Mouse (Mus musculus) thymus, adult 2 months (tissue): ENCODE results near the gene Cdh13. TPM values are rescaled to one million over a fixed set of nuclear protein-coding genes. Genes with fewer than 3 reads are reported as not detected.

Experiments
- DNase-seq: peaks from one replicate; pipeline ENCODE4 v3.0.0; 2021
- H3K27ac ChIP-seq: fragments of 200-500 bp; 2 replicates; pipeline ENCODE4 v1.5.1; 2012; ENCODE audit warnings: low read length, control low read depth; ENCODE audit not compliant: control insufficient read depth, insufficient read depth
- H3K27me3 ChIP-seq: fragments of 200-500 bp; 2 replicates; pipeline ENCODE4 v1.6.1; 2012; ENCODE audit warnings: mild to moderate bottlenecking, low read length, moderate library complexity, mixed read lengths; ENCODE audit not compliant: control insufficient read depth, insufficient read depth
- H3K36me3 ChIP-seq: fragments of 200-500 bp; 2 replicates; pipeline ENCODE4 v1.6.1; 2012; ENCODE audit warnings: mild to moderate bottlenecking, low read length, moderate library complexity; ENCODE audit not compliant: control insufficient read depth, insufficient read depth
- H3K4me1 ChIP-seq: fragments of 200-500 bp; replicated peaks from 2 replicates; pipeline ENCODE4 v1.6.1; 2012; ENCODE audit warnings: low read length; ENCODE audit not compliant: control insufficient read depth, insufficient read depth
- H3K4me3 ChIP-seq: fragments of 200-500 bp; 2 replicates; pipeline ENCODE4 v1.5.1; 2012; ENCODE audit warnings: mild to moderate bottlenecking, low read length, control low read depth, moderate library complexity; ENCODE audit not compliant: control insufficient read depth, insufficient read depth
- CTCF ChIP-seq: fragments of 200-500 bp; IDR thresholded peaks from 2 replicates; pipeline ENCODE4 v1.5.1; 2012; ENCODE audit warnings: mild to moderate bottlenecking, control low read depth, low read length, moderate library complexity, borderline replicate concordance; ENCODE audit not compliant: control insufficient read depth, poor library complexity, insufficient read depth; ENCODE audit errors: extremely low read depth
- POLR2A ChIP-seq: fragments of 200-500 bp; IDR thresholded peaks from 2 replicates; pipeline ENCODE4 v1.6.1; 2012; ENCODE audit warnings: mild to moderate bottlenecking, low read length, control low read depth, moderate library complexity; ENCODE audit not compliant: control insufficient read depth, poor library complexity, insufficient read depth; ENCODE audit errors: extremely low read depth
- WGBS: fragments of 180-500 bp; shearing (Covaris S2); methylation state at CpG from one replicate; pipeline ENCODE4 v1.1.7; 2018; 5-methylcytosine and 5-hydroxymethylcytosine counted together
- polyA plus RNA-seq: library from polyadenylated mRNA; depleted of rRNA; stranded (reverse); fragments of >200 nt; gene quantifications from 2 replicates; pipeline ENCODE4 v1.2.3, GENCODE M21; 2012

Gene Cdh13
- polyA plus RNA-seq, 1 experiment, result 12.5 TPM

DNA sequence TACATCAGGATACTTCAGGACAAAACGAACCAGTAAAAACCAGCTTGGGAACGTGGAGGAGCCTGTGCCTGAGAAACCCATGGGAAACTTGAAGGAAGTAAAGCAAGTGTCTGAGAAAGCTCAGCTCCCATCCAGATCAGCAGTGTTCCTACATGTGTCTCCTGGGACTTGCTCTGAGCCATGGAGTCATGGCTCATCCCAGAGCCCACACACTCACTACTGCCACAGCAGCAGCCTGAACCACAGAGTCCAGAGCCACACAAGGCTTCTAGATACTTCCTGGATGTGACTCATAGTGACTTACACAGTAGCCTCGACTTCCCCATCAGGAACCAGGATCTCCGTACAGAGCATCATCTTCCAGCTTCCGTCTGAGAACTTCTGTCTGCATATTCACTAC is 153.2 kb downstream of the Cdh13 start:
- Histone ChIP-seq H3K36me3 (no peaks in the 10 kb centered on the region), H3K4me1 (no peaks in the 10 kb centered on the region), H3K4me3 (no peak overlapping the region), H3K27me3 (no peaks in the 10 kb centered on the region), H3K27ac (no peak overlapping the region)
- DNase-seq, result no peak
- TF ChIP-seq POLR2A (no peak), CTCF (no peak)
- 67% methylated on average over 5 of the region's 5 CpGs for WGBS

DNA sequence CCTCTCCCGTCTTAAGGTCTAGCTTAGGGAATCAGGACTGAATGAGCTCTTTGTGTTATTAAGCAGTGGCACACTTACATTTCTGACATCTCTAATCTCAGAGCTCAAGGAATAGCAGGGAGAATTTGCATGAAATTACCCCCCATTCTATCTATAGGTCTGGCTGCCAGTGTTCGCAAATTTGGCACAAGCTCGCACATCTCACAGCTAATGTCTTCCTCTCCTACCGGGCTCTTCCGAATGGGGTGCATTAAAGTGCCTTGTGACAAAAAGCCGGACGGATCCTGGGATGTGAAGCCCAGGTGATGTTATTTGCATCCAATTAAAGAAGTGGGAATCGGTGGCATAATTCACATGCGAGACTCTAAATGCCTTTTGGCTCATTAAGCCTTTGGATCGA is 153.6 kb downstream of the Cdh13 start:
- Histone ChIP-seq H3K4me3 (no peak overlapping the region), H3K27ac (no peak overlapping the region), H3K36me3 (no peaks in the 10 kb centered on the region), H3K27me3 (no peaks in the 10 kb centered on the region), H3K4me1 (no peaks in the 10 kb centered on the region)
- WGBS, result 92% methylated on average over 10 of the region's 10 CpGs
- no peak for TF ChIP-seq POLR2A
- TF ChIP-seq CTCF, result no peak
- DNase-seq, result no peak

DNA sequence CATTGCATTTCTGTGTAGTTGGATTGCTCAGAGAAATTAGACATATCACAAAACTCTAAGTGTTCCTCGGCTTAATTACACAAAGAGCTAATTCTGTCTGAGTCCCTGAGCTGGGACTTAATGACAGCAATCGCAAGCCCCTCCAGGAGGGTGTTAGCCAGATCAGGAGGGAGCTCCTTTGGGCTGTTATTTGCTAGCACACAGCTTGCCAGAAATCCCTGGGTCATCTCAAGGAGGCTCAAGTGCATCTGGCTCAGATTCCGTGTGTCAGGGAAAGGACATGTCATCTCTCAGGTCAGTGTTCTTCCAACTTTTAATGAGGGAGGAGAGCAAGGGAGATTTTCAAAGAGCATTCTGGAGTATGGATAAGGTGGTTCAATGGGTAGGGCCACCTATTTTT is 154.3 kb downstream of the Cdh13 start:
- DNase-seq, result no peak
- no peaks in the 10 kb centered on the region for H3K4me1 ChIP-seq
- WGBS, result 94% methylated on average over 3 of the region's 3 CpGs
- H3K36me3 ChIP-seq, result no peaks in the 10 kb centered on the region
- no peak overlapping the region for H3K4me3 ChIP-seq
- H3K27ac ChIP-seq, result no peak overlapping the region
- no peak for TF ChIP-seq POLR2A
- TF ChIP-seq CTCF, result no peak
- no peaks in the 10 kb centered on the region for H3K27me3 ChIP-seq

DNA sequence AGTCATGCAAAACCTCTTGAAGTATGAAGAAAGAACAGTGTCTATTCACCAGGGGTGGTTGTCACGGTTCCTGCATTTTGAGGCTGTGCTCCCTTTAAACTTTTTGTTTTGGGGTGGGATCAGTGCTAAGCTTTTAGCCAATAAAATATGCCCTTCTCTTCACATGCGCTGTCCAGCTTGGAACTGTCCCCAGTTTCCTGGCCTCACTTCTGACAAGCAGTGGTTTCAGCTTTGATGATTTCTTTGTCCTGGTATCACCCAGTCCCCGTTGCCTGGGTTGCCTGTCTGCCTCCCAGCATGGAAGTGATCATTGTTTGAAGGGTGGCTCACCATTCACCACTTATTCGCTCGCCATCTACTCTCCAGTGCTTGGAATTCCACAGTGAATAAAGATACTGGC is 156.3 kb downstream of the Cdh13 start:
- Histone ChIP-seq H3K27me3 (no peaks in the 10 kb centered on the region), H3K36me3 (no peaks in the 10 kb centered on the region), H3K27ac (no peak overlapping the region), H3K4me3 (no peak overlapping the region), H3K4me1 (no peaks in the 10 kb centered on the region)
- WGBS, result 80% methylated on average over 5 of the region's 5 CpGs
- TF ChIP-seq POLR2A (no peak), CTCF (no peak)
- DNase-seq, result no peak

DNA sequence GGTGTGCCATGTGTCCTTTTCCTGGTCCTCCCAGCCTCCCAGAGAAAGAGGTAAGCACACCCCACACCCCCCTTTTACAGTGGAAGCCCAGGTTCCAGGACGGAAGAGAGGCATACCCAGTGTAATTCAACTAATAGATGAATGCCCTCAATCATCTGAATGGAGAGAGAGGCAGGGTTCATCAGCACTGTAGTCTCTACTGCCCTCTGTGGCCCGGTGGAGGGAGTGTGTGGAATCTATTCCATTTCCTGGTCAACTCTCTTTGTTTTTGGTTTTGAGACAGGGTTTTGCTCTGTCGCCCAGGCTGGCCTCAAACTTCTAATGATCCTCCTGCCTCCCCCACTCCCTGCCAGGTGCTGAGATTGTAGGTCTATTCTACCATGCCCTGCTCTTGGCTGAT is 159.8 kb downstream of the Cdh13 start:
- WGBS, result 54% methylated on average over 3 of the region's 3 CpGs
- TF ChIP-seq CTCF (no peak), POLR2A (no peak)
- DNase-seq, result no peak

DNA sequence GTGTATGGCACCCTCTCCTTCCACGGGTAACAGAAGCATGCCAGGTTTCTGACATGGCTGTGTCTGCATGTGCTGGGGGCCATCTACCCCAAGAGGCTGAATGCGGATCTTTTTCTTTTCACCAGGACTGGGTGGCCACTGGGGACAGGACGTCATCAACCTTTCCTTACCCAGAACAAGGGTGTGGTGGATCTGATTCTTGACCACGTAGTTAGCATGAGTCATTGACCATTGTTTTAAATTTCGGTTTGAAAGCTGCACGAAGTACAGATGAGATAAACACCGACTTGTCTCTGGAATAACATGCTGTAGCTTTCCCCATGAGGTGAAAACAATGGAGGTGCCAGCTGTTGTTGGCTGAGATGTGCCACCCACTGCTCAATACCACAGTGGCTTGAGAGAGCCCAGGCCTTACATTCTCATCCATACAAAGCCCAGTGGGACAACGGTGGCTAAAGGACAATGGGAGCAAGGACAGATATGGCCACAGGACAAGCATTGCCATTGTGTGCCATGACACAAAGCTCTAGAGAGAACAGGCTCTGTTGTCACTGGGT is 161.2 kb downstream of the Cdh13 start:
- Histone ChIP-seq H3K36me3 (no peaks in the 10 kb centered on the region), H3K27ac (no peak overlapping the region)

More for the DNA sequence above, 159.8 kb downstream of the Cdh13 start:
- no peaks in the 10 kb centered on the region for H3K27me3 ChIP-seq
- H3K4me3 ChIP-seq, result no peak overlapping the region
- no peak overlapping the region for H3K27ac ChIP-seq
- no peaks in the 10 kb centered on the region for H3K4me1 ChIP-seq
- H3K36me3 ChIP-seq, result no peaks in the 10 kb centered on the region

DNA sequence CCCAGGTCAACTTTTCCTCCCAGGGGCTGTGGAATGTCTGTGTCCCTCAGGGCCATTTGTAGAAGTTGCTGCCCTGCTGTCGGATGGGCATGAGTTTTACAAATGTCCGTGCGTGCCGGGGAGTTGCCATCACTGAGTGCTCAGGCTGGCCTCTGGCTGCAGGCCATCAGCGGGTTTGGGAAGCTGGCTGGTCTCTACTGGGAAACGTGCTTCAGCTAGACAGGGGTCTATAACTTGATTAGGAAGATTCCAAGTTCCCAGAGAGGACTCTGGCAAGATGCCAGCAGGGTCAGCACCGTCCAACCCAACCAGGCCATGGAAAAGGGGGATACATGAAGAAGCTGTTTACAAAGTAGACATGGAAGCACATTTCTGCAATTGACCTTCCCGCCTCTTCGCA is 163.0 kb downstream of the Cdh13 start:
- TF ChIP-seq POLR2A, result no peak
- TF ChIP-seq CTCF, result no peak
- H3K36me3 ChIP-seq, result no peaks in the 10 kb centered on the region
- no peak for DNase-seq
- H3K4me3 ChIP-seq, result no peak overlapping the region
- no peaks in the 10 kb centered on the region for H3K4me1 ChIP-seq
- H3K27me3 ChIP-seq, result no peaks in the 10 kb centered on the region
- no peak overlapping the region for H3K27ac ChIP-seq
- 91% methylated on average over 9 of the region's 9 CpGs for WGBS

More for the DNA sequence above, 161.2 kb downstream of the Cdh13 start:
- WGBS, result 58% methylated on average over 8 of the region's 8 CpGs
- TF ChIP-seq POLR2A (no peak), CTCF (no peak)
- Histone ChIP-seq H3K4me1 (no peaks in the 10 kb centered on the region), H3K27me3 (no peaks in the 10 kb centered on the region), H3K4me3 (no peak overlapping the region)
- DNase-seq, result no peak
